Mouse (Mus musculus) right cerebral cortex, postnatal 4 days (tissue): ENCODE data around the gene Zfp738.
"Not testable (repeated sequence)": the region's sequence is repeated elsewhere in the genome, so short reads cannot be mapped to it uniquely, and the experiment has no call there.

Experiments used
- DNase-seq: peaks from one replicate; pipeline ENCODE4 v3.0.0-alpha.2; 2022

Zfp738 gene

GRCm38 (mm10) chr13:67686971-67687370 is at the start of gene Zfp738:
Gene Zfp738 (minus strand): TSS chr13:67687071.
- no peak for DNase-seq

DNA sequence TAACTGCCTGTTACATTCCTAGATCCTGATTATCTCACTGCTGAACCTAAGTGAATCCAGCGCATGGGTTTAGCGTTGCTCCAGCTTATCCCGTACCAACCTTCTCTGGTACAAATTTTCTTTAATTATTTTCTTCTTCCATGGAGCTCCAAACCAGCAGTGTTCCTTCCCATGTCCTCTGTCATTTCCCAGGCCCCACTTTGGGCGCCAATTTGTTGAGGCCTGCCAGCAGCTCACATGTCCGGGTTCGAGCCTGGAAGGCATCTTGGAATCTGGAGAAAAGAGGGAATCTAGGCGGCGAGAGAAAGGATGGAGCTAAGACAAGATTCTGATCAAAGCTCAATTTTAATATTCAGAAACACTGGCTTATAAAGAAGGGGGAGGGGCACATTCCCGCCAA is 47.5 kb upstream of the Zfp738 start:
- DNase-seq, result not testable (repeated sequence)

GRCm38 (mm10) chr13:67729441-67729840 is 42.6 kb upstream of the Zfp738 start:
- peak; percentile 39 for DNase-seq

DNA sequence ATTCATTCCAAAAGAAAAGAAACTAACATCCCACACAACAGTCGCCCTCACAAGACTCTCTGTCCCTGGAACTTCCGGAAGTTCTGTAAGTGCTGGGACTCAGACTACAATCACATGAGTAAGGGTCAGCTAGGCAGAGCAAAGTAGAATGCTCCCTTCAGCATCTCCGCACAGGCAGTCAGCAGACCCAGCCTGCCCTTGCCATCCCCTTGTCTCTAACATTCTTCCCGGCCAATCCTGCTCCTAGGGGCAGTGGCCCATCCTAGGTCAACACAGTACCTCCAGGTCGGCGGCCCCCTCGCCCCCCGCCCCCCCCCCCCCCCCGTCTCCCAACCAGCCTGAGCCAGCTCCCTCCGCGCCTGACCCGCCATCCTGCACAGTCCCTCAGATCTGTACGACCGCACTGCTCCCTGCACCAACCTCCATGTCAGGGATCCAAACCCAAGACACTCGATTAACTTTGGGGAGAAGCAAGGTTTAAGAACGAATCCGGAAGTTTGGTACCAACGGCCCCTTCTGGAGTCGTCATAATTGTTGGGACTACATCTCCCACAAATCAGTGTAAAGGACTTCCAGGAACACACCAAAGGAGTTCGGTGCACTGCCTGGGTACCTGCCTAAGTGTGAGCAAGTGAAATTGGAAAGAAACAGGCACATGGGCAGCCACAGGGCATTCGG is 41.9 kb upstream of the Zfp738 start, which contains the start of gene Zfp65:
Gene Zfp65 (minus strand): TSS at position 533 of the 678 bp plus-strand sequence.
- peak; percentile 38 for DNase-seq

DNA sequence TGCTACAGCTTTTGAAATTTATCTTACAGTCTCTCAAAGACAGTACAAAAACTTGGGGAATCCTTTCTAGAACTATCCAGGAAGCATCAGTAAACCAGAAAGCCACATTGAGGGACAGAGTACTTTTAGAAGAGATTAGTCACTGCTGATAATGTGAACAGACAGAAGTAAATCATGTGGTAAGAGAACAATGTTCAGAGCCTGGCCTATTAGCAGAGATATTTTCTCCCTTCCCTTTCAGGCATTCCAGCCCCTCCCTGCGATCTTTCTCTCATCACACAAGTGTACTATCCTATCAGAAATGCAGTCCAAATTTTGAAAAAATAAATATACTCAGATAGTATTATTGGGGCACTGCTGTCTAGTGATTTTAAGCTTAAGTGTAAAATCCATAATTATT is 41.2 kb upstream of the Zfp738 start:
- no peak for DNase-seq

DNA sequence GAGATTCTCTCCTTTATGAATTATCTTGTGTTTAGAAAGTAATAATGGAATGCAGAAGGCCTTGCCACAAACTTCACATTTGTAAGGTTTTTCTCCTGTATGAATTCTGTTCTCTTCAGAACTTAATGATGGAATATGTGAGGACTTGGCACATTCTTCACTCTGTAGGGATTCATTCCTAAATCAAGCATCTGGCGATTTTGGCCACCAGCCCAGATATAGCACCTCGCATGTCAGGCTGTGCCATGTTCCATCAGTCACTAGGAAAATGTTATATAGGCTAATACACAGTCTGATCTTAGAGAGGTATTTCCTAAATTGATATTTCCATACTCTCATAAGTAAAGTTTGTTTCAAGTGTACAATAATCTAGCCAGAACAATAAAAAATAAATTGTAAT is 38.5 kb upstream of the Zfp738 start:
- DNase-seq, result not testable (repeated sequence)

GRCm38 (mm10) chr13:67723848-67724479 is 37.1 kb upstream of the Zfp738 start:
- DNase-seq, result peak; percentile 78

DNA sequence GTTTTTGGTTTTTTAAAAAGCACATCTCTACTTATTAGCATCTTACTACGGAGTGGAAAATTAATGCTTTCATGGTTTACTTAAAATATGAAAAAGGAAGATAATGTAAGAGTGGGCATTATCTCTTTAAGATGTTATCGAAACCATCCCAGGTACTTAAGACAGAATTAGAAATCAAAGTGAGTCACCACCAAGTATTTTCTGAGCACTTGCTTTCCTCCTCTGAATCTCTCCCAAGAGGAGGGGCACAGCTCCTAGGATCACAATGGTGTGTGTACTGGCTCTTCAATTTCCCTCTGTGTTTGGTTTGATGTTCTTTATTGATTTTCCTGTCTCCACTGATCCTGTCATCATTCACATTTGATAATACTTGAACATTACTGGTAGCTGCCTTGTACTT is 3.0 kb downstream of the Zfp738 start:
- not testable (repeated sequence) for DNase-seq

DNA sequence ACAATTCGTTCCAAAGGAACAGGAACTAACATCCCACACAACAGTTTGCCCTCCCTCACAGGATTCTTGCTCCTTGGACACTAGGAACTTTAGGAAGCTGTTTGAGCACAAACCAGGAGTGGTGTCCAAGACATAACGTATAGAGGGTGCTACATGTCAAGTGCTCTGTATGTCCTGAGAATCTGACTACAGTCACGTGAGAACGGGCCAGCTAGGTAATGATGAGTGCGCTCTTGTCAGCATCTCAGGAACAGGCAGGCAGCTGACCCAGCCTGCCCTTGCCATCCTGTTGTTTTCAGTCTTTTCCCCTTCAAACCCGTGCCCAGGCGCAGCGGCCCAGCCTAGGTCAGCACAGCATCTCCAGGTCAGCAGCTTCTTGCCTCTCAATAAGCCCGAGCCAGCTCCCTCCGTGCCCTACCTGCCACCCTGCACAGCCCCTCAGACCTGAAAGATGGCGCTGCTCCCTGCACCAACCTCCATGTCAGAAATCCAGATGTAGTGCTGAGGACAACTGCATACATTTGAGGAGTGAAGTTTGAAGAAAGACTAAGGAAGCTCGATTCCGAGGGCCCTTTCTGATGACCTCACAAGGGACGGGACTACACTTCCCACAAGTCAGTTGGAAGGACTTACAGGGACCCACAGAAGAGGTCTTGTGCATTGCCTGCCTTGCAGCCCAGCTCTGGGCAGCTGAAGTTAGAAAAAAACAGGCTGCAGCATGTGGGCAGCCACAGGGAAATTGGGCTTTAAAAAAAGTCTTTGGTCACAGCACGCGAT is 3.7 kb downstream of the Zfp738 start:
- DNase-seq, result peak; percentile 63

DNA sequence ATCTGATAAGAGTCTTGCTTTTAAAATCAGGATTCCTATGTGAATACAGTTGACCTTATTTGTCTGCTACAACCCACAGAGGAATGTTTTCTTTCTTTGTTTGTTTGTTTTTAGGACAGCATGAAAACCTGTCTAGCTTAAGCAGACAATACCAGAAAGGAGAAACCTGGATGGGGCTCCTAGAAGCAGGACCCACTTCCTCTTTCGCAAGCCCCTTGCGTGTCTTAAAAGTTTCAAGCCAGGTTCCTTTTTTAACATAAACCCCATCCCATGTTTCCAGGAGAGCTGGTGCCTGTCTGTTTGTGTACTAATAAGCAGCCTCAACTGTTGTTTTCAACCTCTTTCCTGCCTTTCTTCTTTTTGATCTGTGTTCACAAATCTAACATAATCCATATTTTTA is 12.0 kb downstream of the Zfp738 start:
- no peak for DNase-seq

DNA sequence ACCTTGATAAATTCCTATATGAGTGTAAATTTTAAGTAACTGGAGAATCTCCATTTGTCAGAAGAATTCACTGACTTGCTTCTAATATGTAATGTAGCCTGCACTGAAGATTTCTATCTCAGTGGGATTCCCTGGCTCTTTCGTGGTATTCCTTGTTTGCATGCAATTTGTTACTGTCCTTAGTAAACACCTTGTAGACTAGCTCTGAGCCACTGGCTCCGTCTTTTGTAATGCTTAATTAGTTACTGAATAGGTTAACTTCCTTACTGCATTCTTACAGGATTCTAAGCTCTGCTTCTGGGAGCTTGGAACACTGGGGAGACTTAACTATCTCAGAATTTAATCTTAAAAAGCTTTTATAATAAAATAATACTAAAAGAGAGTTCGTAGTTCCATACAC is 34.4 kb downstream of the Zfp738 start:
- no peak for DNase-seq

GRCm38 (mm10) chr13:67637294-67638007 is 49.4 kb downstream of the Zfp738 start, which contains the start of the genes Gm49345 and Zfp729a:
Gene Gm49345 (minus strand): TSS chr13:67637769.
Gene Zfp729a (minus strand): TSS chr13:67637791.
- DNase-seq, result peak; percentile 67

DNA sequence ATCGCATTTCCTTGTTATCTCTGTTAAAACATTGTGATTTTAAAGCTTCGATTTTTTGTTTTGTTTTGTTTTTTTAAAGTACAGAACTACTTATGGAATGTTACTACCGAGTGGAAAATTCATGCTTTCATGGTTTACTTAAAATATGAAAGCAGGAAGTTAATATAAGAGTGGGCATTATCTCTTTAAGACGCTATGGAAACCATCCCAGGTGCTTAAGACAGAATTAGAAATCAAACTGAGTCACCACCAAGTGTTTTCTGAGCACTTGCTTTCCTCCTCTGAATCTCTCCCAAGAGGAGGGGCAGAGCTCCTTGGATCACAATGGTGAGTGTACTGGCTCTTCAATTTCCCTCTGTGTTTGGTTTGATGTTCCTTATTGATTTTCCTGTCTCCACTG is 76.8 kb downstream of the Zfp738 start:
- DNase-seq, result no peak

DNA sequence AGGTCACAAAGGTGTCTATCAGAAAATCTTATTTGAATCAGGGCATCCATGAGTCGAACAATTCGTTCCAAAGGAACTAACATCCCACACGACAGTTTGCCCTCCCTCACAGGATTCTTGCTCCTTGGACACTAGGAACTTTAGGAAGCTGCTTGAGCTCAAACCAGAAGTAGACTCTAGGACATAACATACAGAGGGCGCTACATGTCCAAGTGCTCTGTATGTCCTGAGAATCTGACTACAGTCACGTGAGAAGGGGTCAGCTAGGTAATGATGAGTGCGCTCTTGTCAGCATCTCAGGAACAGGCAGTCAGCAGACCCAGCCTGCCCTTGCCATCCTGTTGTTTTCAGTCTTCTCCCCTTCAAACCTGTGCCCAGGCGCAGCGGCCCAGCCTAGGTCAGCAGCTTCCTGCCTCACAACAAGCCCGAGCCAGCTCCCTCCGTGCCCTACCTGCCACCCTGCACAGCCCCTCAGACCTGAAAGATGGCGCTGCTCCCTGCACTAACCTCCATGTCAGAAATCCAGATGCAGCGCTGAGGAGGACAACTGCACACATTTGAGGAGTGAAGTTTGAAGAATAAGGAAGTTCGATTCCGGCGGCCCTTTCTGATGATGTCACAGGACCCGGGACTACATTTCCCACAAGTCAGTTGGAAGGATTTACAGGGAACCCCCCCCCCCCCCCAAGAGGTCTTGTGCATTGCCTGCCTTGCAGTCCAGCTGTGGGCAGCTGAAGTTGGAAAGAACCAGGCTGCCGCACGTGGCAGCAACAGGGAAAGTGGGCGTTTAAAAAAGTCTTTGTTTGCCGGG is 77.6 kb downstream of the Zfp738 start, which contains the start of gene Zfp729b:
Gene Zfp729b (minus strand): TSS at position 642 of the 811 bp plus-strand sequence.
- DNase-seq, result peak; percentile 85
